Mouse (Mus musculus) spleen, embryonic (tissue): ENCODE results near the gene Tnrc6a.

Experiments used
- CTCF ChIA-PET: fragments of 350-600 bp; sonication (Branson Sonifier 250); formaldehyde crosslinking; loops from one replicate; lab custom pipeline; 2022; lab: Charles Lee

Tnrc6a gene

GRCm38 (mm10) chr7:123188462-123188861, 64.8 kb downstream of the Tnrc6a start:
- CTCF ChIA-PET, result no interaction called here

- CTCF ChIA-PET, result no interaction called here
These were observed 66.1 kb downstream of the Tnrc6a start for GRCm38 (mm10) chr7:123189762-123190161.

- CTCF ChIA-PET, result no interaction called here
These were observed 68.0 kb downstream of the Tnrc6a start for GRCm38 (mm10) chr7:123191731-123192130.

- CTCF ChIA-PET, result no interaction called here
These were observed 69.5 kb downstream of the Tnrc6a start for GRCm38 (mm10) chr7:123193201-123193600.

GRCm38 (mm10) chr7:123194696-123195095, 71.0 kb downstream of the Tnrc6a start:
- CTCF ChIA-PET, result no interaction called here

- CTCF ChIA-PET, result no interaction called here
These were observed 72.7 kb downstream of the Tnrc6a start for GRCm38 (mm10) chr7:123196432-123196831.

- CTCF ChIA-PET, result no interaction called here
These were observed 75.0 kb downstream of the Tnrc6a start for GRCm38 (mm10) chr7:123198695-123199094.

GRCm38 (mm10) chr7:123199151-123199550, 75.5 kb downstream of the Tnrc6a start:
- CTCF ChIA-PET, result no interaction called here

- CTCF ChIA-PET, result no interaction called here
These were observed 76.0 kb downstream of the Tnrc6a start for GRCm38 (mm10) chr7:123199656-123200206.

GRCm38 (mm10) chr7:123200722-123201121, 77.0 kb downstream of the Tnrc6a start:
- CTCF ChIA-PET, result no interaction called here

- CTCF ChIA-PET, result interaction anchor here (1.0 kb wide), 1 partner anchor 260 kb away, joined by 3 read pairs; no protein-coding TSS in a partner anchor
These were observed 81.6 kb downstream of the Tnrc6a start for GRCm38 (mm10) chr7:123205261-123205660.

- CTCF ChIA-PET, result interaction anchor here (0.7 kb wide), 1 partner anchor 60 kb away, joined by 4 read pairs; no protein-coding TSS in a partner anchor
These were observed 83.9 kb downstream of the Tnrc6a start for GRCm38 (mm10) chr7:123207561-123207960.

- CTCF ChIA-PET, result no interaction called here
These were observed 86.2 kb downstream of the Tnrc6a start for GRCm38 (mm10) chr7:123209864-123210263.

GRCm38 (mm10) chr7:123211461-123211860, 87.8 kb downstream of the Tnrc6a start:
- CTCF ChIA-PET, result no interaction called here

GRCm38 (mm10) chr7:123212316-123212715, 88.6 kb downstream of the Tnrc6a start:
- CTCF ChIA-PET, result no interaction called here

- CTCF ChIA-PET, result no interaction called here
These were observed 90.8 kb downstream of the Tnrc6a start, which contains the start of gene Slc5a11 for GRCm38 (mm10) chr7:123214365-123215075. TSS of gene Slc5a11 (plus strand) at chr7:123214780.

GRCm38 (mm10) chr7:123215138-123215537, 91.5 kb downstream of the Tnrc6a start:
- CTCF ChIA-PET, result no interaction called here

- CTCF ChIA-PET, result no interaction called here
These were observed 94.0 kb downstream of the Tnrc6a start for GRCm38 (mm10) chr7:123217448-123218354.

- CTCF ChIA-PET, result no interaction called here
These were observed 94.9 kb downstream of the Tnrc6a start for GRCm38 (mm10) chr7:123218620-123219019.

- CTCF ChIA-PET, result no interaction called here
These were observed 96.3 kb downstream of the Tnrc6a start for GRCm38 (mm10) chr7:123219781-123220632.

GRCm38 (mm10) chr7:123220633-123220942, 96.9 kb downstream of the Tnrc6a start:
- CTCF ChIA-PET, result no interaction called here
